In genomic region chr4:54313804-54314203, GRCm38 (mm10) we compare ENCODE assay signal across 18 mouse cellular contexts.
DNase-seq lines count a peak whose midpoint lies in the region; ATAC-seq and TF ChIP-seq lines count a peak whose summit lies in the region.
"Had no signal": no experiment of that assay in that cellular context is flagged by ENCODE, and none has a peak within 500 bp of the region (broad histone marks: within the 10 kb centered on the region; RNA-seq: fewer than 3 reads in every experiment).

No protein-coding gene starts in this region.

- H3K27ac ChIP-seq in lung, embryonic 14.5 days (ENCODE audit: low read depth): no peak overlapping the region
- H3K27ac ChIP-seq in embryonic facial prominence, embryonic 11.5 days (replicated peaks; ENCODE audit: low read depth, low read length): no peak overlapping the region
- no peak overlapping the region for H3K27ac ChIP-seq in forebrain, embryonic 15.5 days (replicated peaks)
- no peak overlapping the region for H3K27ac ChIP-seq in forebrain, embryonic 13.5 days
- H3K27ac ChIP-seq: embryonic facial prominence, embryonic 13.5 days; forebrain, embryonic 10.5 days; heart, adult 2 months; hindbrain, embryonic 15.5 days; kidney, embryonic 15.5 days; neural tube, embryonic 12.5 days had no signal

- H3K4me1 ChIP-seq in lung, embryonic 14.5 days (ENCODE audit: insufficient read depth): no peaks in the 10 kb centered on the region
- H3K4me1 ChIP-seq in embryonic facial prominence, embryonic 11.5 days (ENCODE audit: control insufficient read depth, insufficient read depth, low read length): no peaks in the 10 kb centered on the region
- H3K4me1 ChIP-seq in forebrain, embryonic 15.5 days: no peaks in the 10 kb centered on the region
- no peaks in the 10 kb centered on the region for H3K4me1 ChIP-seq in forebrain, embryonic 13.5 days
- H3K4me1 ChIP-seq: embryonic facial prominence, embryonic 13.5 days; forebrain, embryonic 10.5 days; hindbrain, embryonic 15.5 days; kidney, embryonic 15.5 days; neural tube, embryonic 12.5 days had no signal

- TF ChIP-seq CTCF in lung, embryonic 14.5 days (IDR thresholded peaks at IDR 0.05; ENCODE audit: low read depth): peak; percentile 15; the same call in 1 of the 2 replicates

- no peaks in the 10 kb centered on the region for H3K36me3 ChIP-seq in lung, embryonic 14.5 days (ENCODE audit: insufficient read depth)
- H3K36me3 ChIP-seq in embryonic facial prominence, embryonic 11.5 days (replicated peaks; ENCODE audit: control insufficient read depth, insufficient read depth, low read depth, low read length): no peaks in the 10 kb centered on the region
- no peaks in the 10 kb centered on the region for H3K36me3 ChIP-seq in forebrain, embryonic 15.5 days
- no peaks in the 10 kb centered on the region for H3K36me3 ChIP-seq in forebrain, embryonic 13.5 days (ENCODE audit: poor library complexity, severe bottlenecking)
- H3K36me3 ChIP-seq: embryonic facial prominence, embryonic 13.5 days; forebrain, embryonic 10.5 days; hindbrain, embryonic 15.5 days; kidney, embryonic 15.5 days; neural tube, embryonic 12.5 days had no signal

- DNase-seq in embryo, embryonic 10.5 days (ENCODE audit: low spot score): peak; percentile 45
- no peak for DNase-seq in embryo, embryonic 10 days (ENCODE audit: low spot score)
- DNase-seq in lung, embryonic 14.5 days: no peak
- no peak for DNase-seq in lung, adult 18-20 months
- DNase-seq in embryonic facial prominence, embryonic 11.5 days (ENCODE audit: low spot score): peak; percentile 25
- no peak for DNase-seq in kidney, adult 11 months
- DNase-seq: adrenal gland, postnatal 25 days; cerebellum, adult 9-10 months; heart, adult 2 months; heart, postnatal 14 days; thymus, adult 18-20 months had no signal

- no peak for ATAC-seq in lung, embryonic 14.5 days (ENCODE audit: insufficient read depth)
- ATAC-seq in embryonic facial prominence, embryonic 11.5 days (replicated peaks; ENCODE audit: insufficient number of reproducible peaks, low FRiP score, low TSS enrichment, low read depth): no peak
- no peak for ATAC-seq in forebrain, embryonic 15.5 days (replicated peaks)
- no peak for ATAC-seq in forebrain, embryonic 13.5 days

- 73% methylated on average over 1 of the region's 1 CpGs for WGBS in lung, embryonic 14.5 days
- 86% methylated on average over 1 of the region's 1 CpGs for WGBS in embryonic facial prominence, embryonic 11.5 days
- 85% methylated on average over 1 of the region's 1 CpGs for WGBS in forebrain, embryonic 15.5 days
- WGBS in forebrain, embryonic 13.5 days: 89% methylated on average over 1 of the region's 1 CpGs

- H3K4me2 ChIP-seq in lung, embryonic 14.5 days: no peak overlapping the region
- H3K4me2 ChIP-seq in embryonic facial prominence, embryonic 11.5 days (ENCODE audit: low read depth, low read length): no peak overlapping the region
- no peak overlapping the region for H3K4me2 ChIP-seq in forebrain, embryonic 15.5 days (replicated peaks)
- H3K4me2 ChIP-seq in forebrain, embryonic 13.5 days: no peak overlapping the region
- H3K4me2 ChIP-seq: embryonic facial prominence, embryonic 13.5 days; hindbrain, embryonic 15.5 days; kidney, embryonic 15.5 days; neural tube, embryonic 12.5 days had no signal

- H3K4me3 ChIP-seq in lung, embryonic 14.5 days (ENCODE audit: low read depth, low read length): no peak overlapping the region
- H3K4me3 ChIP-seq in embryonic facial prominence, embryonic 11.5 days (ENCODE audit: low read depth, low read length): no peak overlapping the region
- no peak overlapping the region for H3K4me3 ChIP-seq in forebrain, embryonic 15.5 days
- no peak overlapping the region for H3K4me3 ChIP-seq in forebrain, embryonic 13.5 days
- H3K4me3 ChIP-seq: embryonic facial prominence, embryonic 13.5 days; forebrain, embryonic 10.5 days; heart, adult 2 months; hindbrain, embryonic 15.5 days; kidney, embryonic 15.5 days; neural tube, embryonic 12.5 days had no signal

- no peaks in the 10 kb centered on the region for H3K9me3 ChIP-seq in lung, embryonic 14.5 days (ENCODE audit: low read depth, low read length)
- no peaks in the 10 kb centered on the region for H3K9me3 ChIP-seq in embryonic facial prominence, embryonic 11.5 days (replicated peaks; ENCODE audit: control insufficient read depth, low read length)
- no peaks in the 10 kb centered on the region for H3K9me3 ChIP-seq in forebrain, embryonic 15.5 days
- no peaks in the 10 kb centered on the region for H3K9me3 ChIP-seq in forebrain, embryonic 13.5 days (replicated peaks)
- H3K9me3 ChIP-seq: embryonic facial prominence, embryonic 13.5 days; forebrain, embryonic 10.5 days; hindbrain, embryonic 15.5 days; kidney, embryonic 15.5 days; neural tube, embryonic 12.5 days had no signal

- H3K9ac ChIP-seq in lung, embryonic 14.5 days: no peak overlapping the region
- H3K9ac ChIP-seq in embryonic facial prominence, embryonic 11.5 days (replicated peaks; ENCODE audit: low read length): no peak overlapping the region
- H3K9ac ChIP-seq in forebrain, embryonic 15.5 days (replicated peaks): no peak overlapping the region
- H3K9ac ChIP-seq in forebrain, embryonic 13.5 days: no peak overlapping the region
- H3K9ac ChIP-seq: embryonic facial prominence, embryonic 13.5 days; hindbrain, embryonic 15.5 days; kidney, embryonic 15.5 days; neural tube, embryonic 12.5 days had no signal

- no peaks in the 10 kb centered on the region for H3K27me3 ChIP-seq in lung, embryonic 14.5 days (ENCODE audit: insufficient read depth, low read length)
- no peaks in the 10 kb centered on the region for H3K27me3 ChIP-seq in embryonic facial prominence, embryonic 11.5 days (ENCODE audit: control insufficient read depth, insufficient read depth, low read length)
- H3K27me3 ChIP-seq in forebrain, embryonic 15.5 days: no peaks in the 10 kb centered on the region
- no peaks in the 10 kb centered on the region for H3K27me3 ChIP-seq in forebrain, embryonic 13.5 days
- H3K27me3 ChIP-seq: embryonic facial prominence, embryonic 13.5 days; hindbrain, embryonic 15.5 days; kidney, embryonic 15.5 days; neural tube, embryonic 12.5 days had no signal

Comparison
In these comparisons a context has a peak if more than half of its experiments do, and no peak if none do; other contexts are left out.
1. DNase-seq: peak in embryo, embryonic 10.5 days (single experiment) and embryonic facial prominence, embryonic 11.5 days (single experiment); none in embryo, embryonic 10 days (single experiment), lung, embryonic 14.5 days (single experiment), lung, adult 18-20 months (0 of 2) and kidney, adult 11 months (single experiment).